Mouse (Mus musculus) WW6 (cell line): Measurements from ENCODE around the gene Kifc3.
"Not testable (repeated sequence)": the region's sequence is repeated elsewhere in the genome, so short reads cannot be mapped to it uniquely, and the experiment has no call there.

Experiments
- DNase-seq: peaks from one replicate; pipeline ENCODE4 v3.0.0-alpha.2; 2013; ENCODE audit warnings: low read depth, low spot score

Kifc3 gene

GRCm38 (mm10) chr8:95202056-95202570, 499 bp downstream of the Kifc3 start:
- no peak for DNase-seq

- DNase-seq = no peak
Observed at GRCm38 (mm10) chr8:95201491-95201890, 1.1 kb downstream of the Kifc3 start.

DNA sequence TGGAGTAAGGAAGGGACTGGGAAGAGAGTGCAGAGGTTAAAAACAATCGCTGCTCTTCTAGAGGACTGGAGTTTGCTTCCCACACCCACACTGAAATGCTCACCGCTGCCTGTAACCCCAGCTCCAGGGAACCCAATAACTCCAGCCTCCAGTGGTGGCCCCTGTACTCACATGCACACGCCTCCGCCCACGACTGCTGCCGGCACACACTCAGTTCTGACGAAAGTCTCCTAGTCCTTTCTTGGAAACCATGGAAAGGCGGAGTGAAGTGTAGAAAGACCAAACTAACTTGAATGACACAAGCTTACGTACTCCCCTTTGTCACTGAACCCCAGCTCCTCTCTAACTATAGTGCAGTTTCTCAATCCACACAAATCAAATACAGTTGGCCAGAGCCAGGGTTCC, 2.6 kb downstream of the Kifc3 start:
- no peak for DNase-seq

DNA sequence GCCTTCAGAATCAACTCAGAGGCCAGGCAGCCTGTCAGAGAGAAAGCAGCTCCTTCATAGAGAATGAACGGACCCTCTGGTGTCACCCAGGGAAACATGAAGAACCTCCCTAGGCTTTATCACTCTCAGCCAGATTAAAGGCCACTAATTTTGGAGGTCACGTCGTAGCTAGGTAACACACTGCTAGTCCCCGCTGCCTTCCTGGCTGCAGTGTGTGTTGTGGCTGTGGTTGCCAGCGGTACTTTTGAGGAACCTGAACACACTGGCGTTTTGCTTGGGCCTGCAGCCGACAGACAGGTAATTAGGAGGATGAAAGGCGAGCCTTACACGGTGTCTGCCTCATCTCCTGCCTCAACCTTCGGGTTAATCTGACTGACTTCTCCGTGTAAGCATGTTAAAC, 6.9 kb downstream of the Kifc3 start:
- DNase-seq = no peak

GRCm38 (mm10) chr8:95191497-95192175, 11.0 kb downstream of the Kifc3 start:
- DNase-seq = no peak

GRCm38 (mm10) chr8:95187579-95187978, 15.0 kb downstream of the Kifc3 start:
- no peak for DNase-seq

- no peak for DNase-seq
Observed at GRCm38 (mm10) chr8:95185891-95186513, 16.6 kb downstream of the Kifc3 start.

GRCm38 (mm10) chr8:95185104-95185503, 17.5 kb downstream of the Kifc3 start:
- no peak for DNase-seq

- no peak for DNase-seq
Observed at GRCm38 (mm10) chr8:95184171-95184570, 18.4 kb downstream of the Kifc3 start.

GRCm38 (mm10) chr8:95181850-95182249, 20.8 kb downstream of the Kifc3 start:
- no peak for DNase-seq

GRCm38 (mm10) chr8:95178191-95178590, 24.4 kb downstream of the Kifc3 start:
- DNase-seq = no peak

GRCm38 (mm10) chr8:95176985-95177384, 25.6 kb downstream of the Kifc3 start:
- no peak for DNase-seq

DNA sequence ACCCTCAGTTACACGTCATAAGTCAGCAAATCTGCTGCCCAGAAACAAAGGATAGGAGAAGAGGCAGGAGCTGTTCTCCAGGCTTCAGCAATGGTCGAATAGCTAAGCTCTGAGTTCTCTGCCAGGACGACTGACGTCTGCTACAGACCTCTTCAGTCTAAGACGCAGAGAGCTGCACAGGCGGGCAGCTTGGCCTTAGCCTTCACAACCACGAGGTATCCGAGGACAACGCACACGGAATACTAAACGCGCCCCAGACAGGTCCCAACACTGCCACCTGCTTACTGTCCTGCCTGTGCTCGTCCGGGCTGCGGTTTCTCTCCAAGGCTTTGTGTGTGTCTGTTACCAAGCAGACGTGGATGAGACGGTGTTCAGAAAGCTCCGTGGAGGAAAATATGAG, 26.8 kb downstream of the Kifc3 start:
- no peak for DNase-seq

- DNase-seq = no peak
Observed at GRCm38 (mm10) chr8:95175306-95175705, 27.3 kb downstream of the Kifc3 start.

DNA sequence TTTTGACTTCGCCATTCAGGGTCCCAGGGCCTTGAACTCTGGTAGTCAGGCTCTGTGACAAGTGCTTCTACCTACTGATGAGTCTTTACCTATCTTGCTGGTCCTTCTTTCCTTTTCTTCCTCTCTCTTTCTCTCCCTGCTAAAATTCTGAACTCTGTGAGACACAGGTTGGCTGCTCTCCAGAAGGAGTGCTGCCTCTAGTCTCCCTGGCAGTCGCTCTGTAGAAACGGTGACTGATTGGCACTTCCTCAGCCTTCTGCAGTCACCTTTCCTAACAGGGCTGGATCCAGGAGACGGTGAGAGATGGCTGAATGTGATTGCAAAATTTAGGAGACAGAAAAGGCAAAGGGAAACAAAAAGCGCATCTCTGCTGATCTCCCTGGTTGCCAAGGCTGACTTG, 30.2 kb downstream of the Kifc3 start:
- DNase-seq = no peak

GRCm38 (mm10) chr8:95167726-95168125, 34.9 kb downstream of the Kifc3 start:
- DNase-seq = no peak

GRCm38 (mm10) chr8:95166400-95166799, 36.2 kb downstream of the Kifc3 start:
- DNase-seq = no peak

- no peak for DNase-seq
Observed at GRCm38 (mm10) chr8:95165923-95166322, 36.7 kb downstream of the Kifc3 start.

- DNase-seq = no peak
Observed at GRCm38 (mm10) chr8:95164469-95164868, 38.1 kb downstream of the Kifc3 start.

GRCm38 (mm10) chr8:95163969-95164368, 38.6 kb downstream of the Kifc3 start:
- not testable (repeated sequence) for DNase-seq

- DNase-seq = no peak
Observed at GRCm38 (mm10) chr8:95162785-95163184, 39.8 kb downstream of the Kifc3 start.

DNA sequence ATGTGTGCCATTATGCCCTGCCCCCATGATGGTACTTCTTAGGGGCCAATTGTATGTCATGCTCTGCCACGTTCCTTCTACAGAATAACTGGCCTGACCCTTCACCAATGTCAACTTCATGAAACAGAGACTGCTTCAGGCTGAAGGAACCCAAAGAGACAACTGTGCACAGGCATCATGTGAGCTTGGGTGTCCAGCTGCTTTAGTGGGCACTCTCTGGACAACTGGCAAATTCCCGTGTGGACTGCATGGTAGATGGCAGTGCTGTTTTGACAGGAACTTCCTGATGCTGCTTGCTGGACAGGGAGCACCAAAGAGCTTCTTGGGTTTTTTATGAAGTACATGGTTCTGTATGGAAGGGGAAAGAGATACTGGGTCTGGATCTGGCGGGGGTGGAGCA, 43.3 kb downstream of the Kifc3 start:
- no peak for DNase-seq

DNA sequence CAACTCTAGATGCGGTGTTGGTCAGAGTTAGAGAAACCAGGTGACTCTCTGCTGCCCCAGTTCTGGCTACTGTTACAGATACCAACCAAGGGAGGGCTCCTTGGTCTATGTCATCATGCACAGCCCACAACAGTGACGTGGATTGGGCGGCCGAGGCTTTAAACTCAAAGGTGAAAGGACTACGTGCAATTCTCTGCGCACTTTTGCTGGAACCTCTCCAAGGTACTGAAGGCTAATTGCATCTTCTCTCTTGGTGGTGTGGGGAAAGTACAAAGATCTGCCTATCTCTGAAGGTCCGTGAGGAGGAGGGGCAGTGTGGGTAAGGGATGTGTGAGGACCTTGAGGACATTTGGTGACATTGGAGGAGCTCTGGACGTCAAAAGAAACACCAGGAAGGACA, 44.0 kb downstream of the Kifc3 start:
- no peak for DNase-seq
